Mouse (Mus musculus) hindbrain, postnatal 0 days (tissue): ENCODE results near the gene Vps37b. TPM values are rescaled to one million over a fixed set of nuclear protein-coding genes. Genes with fewer than 3 reads are reported as not detected.

Source experiments
- ATAC-seq: fragments of 200-750 bp; cut with Nextera tagmentation; 2 replicates; pipeline ENCODE4 v1.8.0; 2017; ENCODE audit warnings: mild to moderate bottlenecking, moderate TSS enrichment, moderate library complexity
- DNase-seq: peaks from one replicate; pipeline ENCODE4 v3.0.0-alpha.2; 2015; ENCODE audit warnings: low spot score
- H3K27ac ChIP-seq: fragments of 300-500 bp; sonication (generic); 2 replicates; pipeline ENCODE4 v1.5.1; 2014; ENCODE audit warnings: mild to moderate bottlenecking
- H3K27me3 ChIP-seq: fragments of 300-500 bp; sonication (generic); 2 replicates; pipeline ENCODE4 v1.6.1; 2014; ENCODE audit warnings: low read length, mixed read lengths; ENCODE audit not compliant: insufficient read depth
- H3K36me3 ChIP-seq: fragments of 300-500 bp; sonication (generic); 2 replicates; pipeline ENCODE4 v1.6.1; 2014; ENCODE audit warnings: low read length, mixed read lengths; ENCODE audit not compliant: insufficient read depth
- H3K4me1 ChIP-seq: fragments of 300-500 bp; sonication (generic); 2 replicates; pipeline ENCODE4 v1.6.1; 2014; ENCODE audit warnings: antibody characterized with exemption, low read length, mixed read lengths; ENCODE audit not compliant: insufficient read depth
- H3K4me2 ChIP-seq: fragments of 300-500 bp; sonication (generic); 2 replicates; pipeline ENCODE4 v1.6.1; 2014; ENCODE audit warnings: low read depth, mild to moderate bottlenecking, low read length, moderate library complexity, mixed read lengths
- H3K4me3 ChIP-seq: fragments of 300-500 bp; sonication (generic); 2 replicates; pipeline ENCODE4 v1.5.1; 2014; ENCODE audit warnings: low read length
- H3K9ac ChIP-seq: fragments of 300-500 bp; sonication (generic); replicated peaks from 2 replicates; pipeline ENCODE4 v1.6.1; 2014; ENCODE audit warnings: mild to moderate bottlenecking, low read length, moderate library complexity, mixed read lengths
- H3K9me3 ChIP-seq: fragments of 300-500 bp; sonication (generic); 2 replicates; pipeline ENCODE4 v1.6.1; 2016; ENCODE audit warnings: low read length, mixed read lengths
- CTCF ChIP-seq: IDR thresholded peaks from 2 replicates; pipeline ENCODE4 v1.5.1; 2016; ENCODE audit warnings: antibody characterized with exemption, control low read depth, low read depth
- WGBS: fragments of 180-500 bp; shearing (Covaris S2); extraction: QIAGEN DNeasy Blood & Tissue Kit; methylation state at CpG from one replicate; pipeline ENCODE4 v1.1.7; 2014; 5-methylcytosine and 5-hydroxymethylcytosine counted together
- polyA plus RNA-seq: library from polyadenylated mRNA; unstranded; fragments of >200 nt; fragmentation: Nextera tagmentation; extraction: Ambion mirVana; gene quantifications from 2 replicates; pipeline ENCODE4 v1.2.1, GENCODE M21; 2015
- total RNA-seq: library from RNA; depleted of rRNA; stranded (reverse); fragments of >200 nt; gene quantifications from 2 replicates; pipeline ENCODE4 v1.2.3, GENCODE M21; 2014

Gene Vps37b
- total and polyA plus RNA-seq, 2 experiments from 2014 or later = 94.0 to 104 TPM

DNA sequence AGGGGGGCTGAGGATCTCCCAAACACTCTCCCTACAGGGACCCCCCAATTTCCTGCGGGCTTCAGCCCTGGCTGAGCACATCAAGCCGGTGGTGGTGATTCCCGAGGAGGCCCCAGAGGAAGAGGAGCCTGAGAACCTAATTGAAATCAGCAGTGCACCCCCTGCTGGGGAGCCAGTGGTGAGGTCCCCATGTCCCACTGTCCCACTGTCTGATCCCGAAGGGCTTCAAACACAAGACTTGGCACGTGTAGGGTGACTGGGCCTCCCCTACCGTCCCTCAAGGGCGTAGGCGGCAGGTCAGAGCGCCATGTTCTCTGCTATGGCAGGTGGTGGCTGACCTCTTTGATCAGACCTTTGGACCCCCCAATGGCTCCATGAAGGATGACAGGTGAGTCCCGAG, 35.9 kb downstream of the Vps37b start:
- no peak for DNase-seq
- TF ChIP-seq CTCF = peak; percentile 17
- Histone ChIP-seq H3K4me2 (no peak overlapping the region), H3K9ac (no peak overlapping the region), H3K4me1 (peaks cover 7% of the 10 kb centered on the region; the same call in 1 of the 2 replicates), H3K27me3 (no peaks in the 10 kb centered on the region), H3K36me3 (peaks cover 20% of the 10 kb centered on the region; the same call in 1 of the 2 replicates), H3K4me3 (no peak overlapping the region), H3K27ac (no peak overlapping the region), H3K9me3 (no peaks in the 10 kb centered on the region)
- no peak for ATAC-seq
- WGBS = 78% methylated on average over 10 of the region's 10 CpGs

DNA sequence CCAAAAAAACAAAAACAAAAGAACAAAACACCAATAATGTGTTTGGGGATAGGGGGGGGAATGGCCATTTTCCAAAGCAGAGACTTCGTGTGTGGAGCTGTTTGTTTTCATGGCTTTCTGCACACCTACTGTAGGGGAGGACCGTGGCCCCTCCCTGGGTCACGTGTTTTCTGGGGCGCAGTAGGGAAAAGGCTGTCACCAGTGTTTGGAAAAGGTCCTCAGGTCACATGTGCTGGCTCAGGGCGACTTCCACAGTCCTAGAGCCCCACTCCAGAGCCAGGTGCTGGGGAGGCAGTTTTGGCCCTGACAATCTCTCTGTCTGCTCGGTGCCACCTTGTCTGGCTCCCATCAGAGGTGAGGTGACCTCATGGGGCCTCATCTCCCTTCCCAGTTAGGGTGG, 36.7 kb downstream of the Vps37b start:
- Histone ChIP-seq H3K36me3 (peaks cover 20% of the 10 kb centered on the region; the same call in 1 of the 2 replicates), H3K9me3 (no peaks in the 10 kb centered on the region), H3K4me2 (no peak overlapping the region), H3K4me3 (no peak overlapping the region), H3K9ac (no peak overlapping the region), H3K4me1 (peaks cover 7% of the 10 kb centered on the region; the same call in 1 of the 2 replicates), H3K27ac (no peak overlapping the region), H3K27me3 (no peaks in the 10 kb centered on the region)
- no peak for TF ChIP-seq CTCF
- DNase-seq (no peak), ATAC-seq (no peak)
- 84% methylated on average over 6 of the region's 6 CpGs for WGBS

DNA sequence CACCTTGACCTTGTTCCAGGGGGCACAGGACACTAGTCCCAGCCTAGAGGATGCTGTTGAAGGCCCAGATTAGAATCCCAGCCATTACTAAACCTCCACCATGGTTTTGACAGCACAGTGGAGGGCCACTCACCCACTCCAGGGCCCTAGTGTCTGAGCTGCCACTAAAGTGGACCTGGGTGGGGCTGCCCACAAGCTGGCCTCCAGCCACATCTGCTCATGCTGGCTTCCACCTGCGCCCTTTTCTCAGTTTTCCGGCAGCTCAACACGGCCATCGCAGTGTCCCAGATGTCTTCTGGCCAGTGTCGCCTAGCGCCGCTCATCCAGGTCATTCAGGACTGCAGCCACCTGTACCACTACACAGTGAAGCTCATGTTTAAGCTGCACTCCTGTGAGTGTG, 37.6 kb downstream of the Vps37b start:
- DNase-seq = no peak
- H3K4me3 ChIP-seq = no peak overlapping the region

DNA sequence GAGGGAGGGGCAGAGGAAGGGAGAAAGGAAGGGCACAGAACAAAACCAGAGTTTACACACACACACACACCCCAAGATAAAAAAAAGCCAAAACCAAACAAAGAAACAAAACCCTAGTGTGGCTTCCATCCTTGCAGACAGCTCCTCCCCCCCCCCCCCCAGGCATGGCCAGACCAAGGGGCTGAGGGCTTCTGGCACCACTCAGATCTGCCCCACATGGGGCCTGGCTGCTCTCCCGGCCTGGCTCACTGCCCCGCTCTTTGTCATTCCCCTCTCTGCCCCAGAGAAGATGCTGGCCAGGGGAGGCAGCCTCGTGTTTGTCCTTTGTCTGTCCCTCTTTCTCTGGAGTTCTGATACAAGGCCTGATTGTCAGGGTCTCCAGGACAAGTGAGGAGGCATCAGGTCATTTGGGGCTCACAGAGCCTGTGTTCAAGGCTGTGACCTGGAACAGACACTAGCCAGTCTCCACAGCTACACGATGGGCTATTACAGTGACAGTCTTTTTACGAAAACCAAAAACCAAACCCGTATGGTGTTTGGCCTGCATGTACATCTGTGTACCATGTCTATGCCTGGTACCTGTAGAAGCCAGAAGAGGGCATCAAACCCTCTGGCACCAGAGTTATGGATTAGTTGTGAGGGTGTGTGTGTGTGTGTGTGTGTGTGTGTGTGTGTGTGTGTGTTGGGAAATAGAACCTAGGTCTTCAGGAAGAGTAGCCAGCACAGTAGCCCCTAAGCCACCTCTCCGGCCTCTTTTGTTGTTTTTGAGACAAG, 38.6 kb downstream of the Vps37b start:
- 41% methylated on average over 7 of the region's 7 CpGs for WGBS
- H3K27ac ChIP-seq = peak overlapping the region; percentile 81

More for the DNA sequence above, 37.6 kb downstream of the Vps37b start:
- Histone ChIP-seq H3K27me3 (no peaks in the 10 kb centered on the region), H3K9me3 (no peaks in the 10 kb centered on the region), H3K9ac (no peak overlapping the region), H3K27ac (no peak overlapping the region), H3K4me1 (peaks cover 7% of the 10 kb centered on the region; the same call in 1 of the 2 replicates), H3K4me2 (no peak overlapping the region), H3K36me3 (peaks cover 14% of the 10 kb centered on the region; the same call in 1 of the 2 replicates)
- WGBS = 66% methylated on average over 7 of the region's 7 CpGs
- no peak for ATAC-seq
- no peak for TF ChIP-seq CTCF

DNA sequence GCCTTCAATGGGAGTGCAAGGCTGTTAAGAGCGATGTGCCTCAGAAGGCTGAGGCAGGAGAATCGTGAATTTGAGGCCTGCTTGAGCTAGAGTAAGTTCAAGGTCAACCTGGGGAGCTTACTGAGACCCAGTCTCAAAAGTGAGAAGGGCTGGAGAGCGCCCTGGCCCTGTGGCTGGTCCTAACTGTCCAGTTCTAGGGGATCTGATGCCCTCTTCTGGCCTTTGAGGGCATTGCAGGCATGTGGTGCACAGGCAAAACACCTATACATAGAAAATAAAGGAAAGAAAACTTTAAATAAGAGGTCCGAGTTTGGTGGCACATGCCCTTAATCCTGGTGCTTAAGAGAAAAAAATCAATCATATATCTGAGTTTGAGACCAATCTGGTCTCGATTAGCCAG, 39.3 kb downstream of the Vps37b start:
- peak; percentile 93 for TF ChIP-seq CTCF
- Histone ChIP-seq H3K9ac (no peak overlapping the region), H3K4me3 (no peak overlapping the region), H3K4me1 (peaks cover 7% of the 10 kb centered on the region), H3K4me2 (no peak overlapping the region), H3K27ac (peak overlapping the region; percentile 81), H3K36me3 (peaks cover 6% of the 10 kb centered on the region; the same call in 1 of the 2 replicates), H3K27me3 (no peaks in the 10 kb centered on the region), H3K9me3 (no peaks in the 10 kb centered on the region)
- WGBS = 30% methylated on average over 5 of the region's 5 CpGs
- ATAC-seq = peak; percentile 49; the same call in 1 of the 2 replicates
- DNase-seq = peak; percentile 91

More for the DNA sequence above, 38.6 kb downstream of the Vps37b start:
- TF ChIP-seq CTCF = peak; percentile 52
- Histone ChIP-seq H3K36me3 (peaks cover 6% of the 10 kb centered on the region; the same call in 1 of the 2 replicates), H3K9me3 (no peaks in the 10 kb centered on the region), H3K9ac (0 out of 2 replicates have a peak overlapping the region, but pooled peaks have one; percentile 5), H3K27me3 (no peaks in the 10 kb centered on the region), H3K4me3 (no peak overlapping the region), H3K4me2 (no peak overlapping the region), H3K4me1 (peaks cover 7% of the 10 kb centered on the region)
- ATAC-seq = peak; percentile 86
- DNase-seq = peak; percentile 85

DNA sequence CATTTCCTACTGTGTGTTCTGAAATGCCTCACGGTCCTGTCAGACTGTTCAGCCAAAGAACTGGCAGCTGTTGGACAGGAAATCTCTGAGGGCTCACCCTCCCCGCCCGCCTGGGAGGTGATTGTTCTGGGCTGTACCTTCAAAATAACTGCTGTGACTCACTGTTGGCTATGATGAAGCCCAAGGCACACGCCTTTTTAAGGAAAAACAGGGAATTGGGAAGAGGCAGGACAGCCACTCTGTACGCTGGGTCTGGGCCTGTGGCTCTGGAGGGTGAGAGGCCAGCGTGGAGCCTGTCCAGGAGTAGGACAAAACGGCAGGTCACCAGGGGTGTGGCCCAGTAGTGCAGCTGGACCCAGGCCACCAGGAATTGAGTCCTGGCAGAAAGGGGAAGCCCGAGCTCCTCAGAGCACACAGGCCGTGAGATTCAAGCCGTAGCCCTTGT, 39.9 kb downstream of the Vps37b start:
- WGBS = 51% methylated on average over 10 of the region's 10 CpGs
- H3K4me3 ChIP-seq = no peak overlapping the region
- no peak for DNase-seq

DNA sequence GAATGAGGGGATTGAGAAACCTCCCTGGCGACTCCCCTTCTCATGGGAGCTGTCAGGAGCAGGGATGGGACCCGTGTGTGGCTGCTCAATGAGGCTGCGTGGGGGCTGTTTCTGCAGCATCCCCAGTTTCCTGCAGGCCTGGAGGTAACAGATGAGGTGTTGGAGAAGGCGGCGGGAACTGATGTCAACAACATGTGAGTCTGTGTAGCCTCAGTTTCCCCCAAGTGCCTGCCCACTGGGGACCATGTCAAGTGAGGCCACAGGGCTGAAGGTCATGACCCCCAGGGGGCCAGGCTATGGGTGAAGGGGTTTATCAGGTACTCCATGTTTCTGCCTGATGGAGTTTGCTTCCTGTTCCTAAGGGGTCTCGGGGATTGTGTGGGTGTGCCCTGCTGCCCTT, 40.7 kb downstream of the Vps37b start:
- TF ChIP-seq CTCF = no peak
- WGBS = 67% methylated on average over 6 of the region's 6 CpGs
- peaks cover 4% of the 10 kb centered on the region; the same call in 1 of the 2 replicates for H3K36me3 ChIP-seq
- no peak overlapping the region for H3K4me2 ChIP-seq
- DNase-seq = no peak
- H3K27ac ChIP-seq = no peak overlapping the region
- no peak overlapping the region for H3K4me3 ChIP-seq
- ATAC-seq = no peak
- no peaks in the 10 kb centered on the region for H3K27me3 ChIP-seq
- H3K4me1 ChIP-seq = peaks cover 4% of the 10 kb centered on the region; the same call in 1 of the 2 replicates
- no peak overlapping the region for H3K9ac ChIP-seq
- no peaks in the 10 kb centered on the region for H3K9me3 ChIP-seq

More for the DNA sequence above, 39.9 kb downstream of the Vps37b start:
- Histone ChIP-seq H3K36me3 (peaks cover 6% of the 10 kb centered on the region; the same call in 1 of the 2 replicates), H3K27ac (peak overlapping the region; percentile 81; the same call in 1 of the 2 replicates), H3K27me3 (no peaks in the 10 kb centered on the region), H3K9me3 (no peaks in the 10 kb centered on the region), H3K4me1 (peaks cover 4% of the 10 kb centered on the region; the same call in 1 of the 2 replicates), H3K4me2 (no peak overlapping the region), H3K9ac (no peak overlapping the region)
- no peak for TF ChIP-seq CTCF
- ATAC-seq = no peak
